Mouse (Mus musculus) kidney, adult 9 months (tissue): ENCODE results near the gene Vwf.

ENCODE experiments used
- DNase-seq: peaks from one replicate; pipeline ENCODE4 v3.0.0; 2022

Gene Vwf

GRCm38 (mm10) chr6:125590056-125590455, 43.5 kb downstream of the Vwf start:
- DNase-seq: no peak

GRCm38 (mm10) chr6:125590471-125590870, 43.9 kb downstream of the Vwf start:
- no peak for DNase-seq

GRCm38 (mm10) chr6:125591652-125592385, 45.2 kb downstream of the Vwf start:
- DNase-seq: no peak

GRCm38 (mm10) chr6:125592536-125592935, 46.0 kb downstream of the Vwf start:
- peak; percentile 72 for DNase-seq

GRCm38 (mm10) chr6:125594311-125594710, 47.7 kb downstream of the Vwf start:
- no peak for DNase-seq

GRCm38 (mm10) chr6:125594825-125595224, 48.3 kb downstream of the Vwf start:
- no peak for DNase-seq

- peak; percentile 49 for DNase-seq
Measured at GRCm38 (mm10) chr6:125596701-125597318, 50.2 kb downstream of the Vwf start.

GRCm38 (mm10) chr6:125597716-125598115, 51.1 kb downstream of the Vwf start:
- no peak for DNase-seq

- DNase-seq: peak; percentile 79
Measured at GRCm38 (mm10) chr6:125600036-125600558, 53.5 kb downstream of the Vwf start.

GRCm38 (mm10) chr6:125600669-125601068, 54.1 kb downstream of the Vwf start:
- no peak for DNase-seq

- DNase-seq: no peak
Measured at GRCm38 (mm10) chr6:125601190-125601589, 54.6 kb downstream of the Vwf start.

GRCm38 (mm10) chr6:125601748-125602147, 55.2 kb downstream of the Vwf start:
- DNase-seq: no peak

GRCm38 (mm10) chr6:125602354-125602753, 55.8 kb downstream of the Vwf start:
- no peak for DNase-seq

- DNase-seq: peak; percentile 88
Measured at GRCm38 (mm10) chr6:125603234-125603633, 56.7 kb downstream of the Vwf start.

- DNase-seq: peak; percentile 22
Measured at GRCm38 (mm10) chr6:125603678-125604462, 57.3 kb downstream of the Vwf start.

GRCm38 (mm10) chr6:125604463-125605191, 58.1 kb downstream of the Vwf start:
- DNase-seq: peak; percentile 90

- DNase-seq: no peak
Measured at GRCm38 (mm10) chr6:125609025-125609424, 62.5 kb downstream of the Vwf start.

GRCm38 (mm10) chr6:125617855-125618254, 71.3 kb downstream of the Vwf start:
- DNase-seq: no peak

- DNase-seq: peak; percentile 22
Measured at GRCm38 (mm10) chr6:125620764-125621163, 74.2 kb downstream of the Vwf start.

GRCm38 (mm10) chr6:125622434-125622833, 75.9 kb downstream of the Vwf start:
- peak; percentile 30 for DNase-seq

GRCm38 (mm10) chr6:125640486-125640885, 93.9 kb downstream of the Vwf start:
- DNase-seq: no peak

- no peak for DNase-seq
Measured at GRCm38 (mm10) chr6:125641146-125641545, 94.6 kb downstream of the Vwf start.

GRCm38 (mm10) chr6:125648964-125649363, 102.4 kb downstream of the Vwf start:
- DNase-seq: no peak
